Mouse (Mus musculus) layer of hippocampus, postnatal 36 days (tissue): Measurements from ENCODE around the gene Btd. TPM values are rescaled to one million over a fixed set of nuclear protein-coding genes. Genes with fewer than 3 reads are reported as not detected.
"Not testable (repeated sequence)": the region's sequence is repeated elsewhere in the genome, so short reads cannot be mapped to it uniquely, and the experiment has no call there.

Experiments used
- DNase-seq, 2 experiments: peaks; one replicate each; pipeline ENCODE4 v3.0.0; 2022
- total RNA-seq, 2 experiments: library from RNA; stranded (reverse); gene quantifications; 2 replicates each; pipeline ENCODE4 v1.2.3; 2021

Btd gene
- total RNA-seq = 10 to 100 TPM in 1 of 2 experiments, 1 to 10 TPM in 1; 9.5 to 10.9 TPM

DNA sequence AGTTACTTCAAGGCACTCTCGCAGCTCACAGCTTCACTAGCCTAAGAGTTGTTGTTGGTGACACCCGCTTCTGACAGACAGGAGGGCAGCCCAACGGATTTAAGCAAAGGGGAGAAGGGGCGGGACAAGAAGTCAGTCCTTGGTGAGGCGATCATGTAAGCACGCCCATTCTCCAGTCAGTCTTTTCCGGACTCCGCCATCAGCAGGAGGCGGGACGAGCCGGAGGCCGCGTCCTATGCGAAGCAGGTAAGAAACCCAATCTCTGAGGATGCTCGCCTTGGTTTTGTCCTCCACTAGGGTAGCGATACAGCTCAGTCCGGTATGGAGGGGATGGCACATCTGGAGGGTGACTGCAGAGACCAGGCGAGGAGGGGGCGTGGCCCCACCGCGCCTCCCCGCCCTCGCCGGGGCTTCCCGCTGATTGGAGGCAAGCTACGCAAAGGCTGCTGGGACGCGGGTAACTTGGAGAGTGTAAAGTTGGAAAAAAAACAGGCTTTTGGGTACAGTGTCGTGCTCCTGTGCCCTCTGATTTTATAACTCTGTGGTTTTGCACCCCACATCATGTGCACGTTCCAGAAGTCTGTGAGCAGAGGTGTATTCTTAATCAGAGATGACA is at the start of gene Btd, which contains the start of gene Hacl1:
Btd (plus strand) TSS at position 139 of the 616 bp plus-strand sequence.
Hacl1 (minus strand) TSS at position 397 of the 616 bp plus-strand sequence.
- DNase-seq = peak; percentile 87 to 88

DNA sequence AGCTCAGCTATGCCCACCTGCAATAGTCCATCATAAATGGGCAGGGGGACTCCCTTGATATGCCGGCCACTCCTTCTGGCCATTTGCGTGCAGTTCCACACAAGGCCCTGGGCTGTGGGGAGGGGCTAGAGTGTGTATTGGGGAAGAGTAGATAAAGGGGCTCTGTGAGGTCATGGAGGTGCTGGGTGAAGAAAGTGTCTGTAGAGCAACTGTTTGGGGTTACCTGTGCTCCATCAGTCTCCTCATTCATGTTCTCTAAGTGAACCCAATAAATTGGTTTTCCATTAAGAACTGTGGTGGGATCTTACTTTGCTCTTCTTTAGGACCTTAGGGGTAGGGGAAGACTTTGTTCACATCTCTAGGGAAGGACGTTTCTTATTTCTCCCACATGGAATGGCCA is 49.6 kb upstream of the Btd start, which contains the start of gene Colq:
Colq (minus strand) TSS at position 101 of the 400 bp plus-strand sequence.
- no peak for DNase-seq

DNA sequence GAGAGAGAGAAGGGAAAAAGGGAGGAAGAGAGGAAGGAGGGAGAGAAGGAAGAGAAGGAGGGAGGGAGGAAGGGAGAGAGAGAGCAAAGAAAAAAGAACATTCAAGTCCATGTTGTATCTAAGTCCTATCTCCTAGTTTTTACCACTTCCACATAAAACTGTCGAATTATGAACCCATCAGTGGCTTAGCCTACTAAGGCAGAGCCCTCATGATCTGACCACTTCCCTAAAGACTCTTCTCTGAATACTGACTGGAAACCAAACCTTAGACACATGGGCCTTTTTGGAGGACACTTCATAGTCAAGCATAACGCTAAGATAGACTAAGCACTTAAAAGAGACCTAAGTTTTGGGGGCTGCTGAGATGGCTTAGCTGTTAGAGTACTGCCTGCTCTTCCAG is 47.8 kb upstream of the Btd start:
- DNase-seq = no peak

DNA sequence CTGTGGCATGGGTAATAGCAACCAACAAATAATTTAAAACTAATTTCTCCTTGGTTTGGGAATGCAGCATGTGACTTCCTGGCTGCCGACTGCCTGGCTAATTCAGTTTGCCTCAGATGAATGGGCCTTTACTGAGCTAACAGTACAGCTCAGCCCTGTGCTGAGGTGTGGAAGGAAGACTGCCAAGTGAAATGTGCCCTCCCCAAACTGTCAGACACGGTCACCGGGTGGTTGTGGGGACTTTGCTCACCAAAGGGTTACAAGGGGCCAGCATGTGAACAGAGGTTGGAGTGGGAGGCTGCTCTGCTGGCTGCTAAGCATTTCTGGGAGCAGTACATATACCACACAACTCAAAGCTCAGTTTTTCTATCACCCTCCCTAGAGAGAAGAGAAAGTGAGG is 46.1 kb upstream of the Btd start:
- no peak for DNase-seq

DNA sequence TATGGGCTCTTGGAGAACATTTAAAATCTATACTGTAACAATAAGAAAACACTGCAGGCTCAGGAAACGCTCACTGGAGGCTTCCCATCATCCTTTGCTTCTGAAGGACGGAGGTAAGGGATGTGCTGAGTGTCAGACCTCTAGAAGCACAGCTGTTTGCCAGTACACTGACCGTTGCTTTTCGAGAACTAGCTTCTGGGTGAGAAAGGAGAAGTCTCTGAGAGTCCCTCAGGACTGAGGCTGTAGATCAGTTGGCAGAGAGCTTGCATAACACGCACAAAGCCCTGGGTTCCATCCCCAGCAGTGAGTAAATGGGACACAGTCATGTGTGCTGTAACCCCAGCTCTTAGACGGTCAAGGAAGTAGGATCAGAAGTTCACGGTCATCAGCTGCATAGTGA is 44.4 kb upstream of the Btd start:
- no peak for DNase-seq

DNA sequence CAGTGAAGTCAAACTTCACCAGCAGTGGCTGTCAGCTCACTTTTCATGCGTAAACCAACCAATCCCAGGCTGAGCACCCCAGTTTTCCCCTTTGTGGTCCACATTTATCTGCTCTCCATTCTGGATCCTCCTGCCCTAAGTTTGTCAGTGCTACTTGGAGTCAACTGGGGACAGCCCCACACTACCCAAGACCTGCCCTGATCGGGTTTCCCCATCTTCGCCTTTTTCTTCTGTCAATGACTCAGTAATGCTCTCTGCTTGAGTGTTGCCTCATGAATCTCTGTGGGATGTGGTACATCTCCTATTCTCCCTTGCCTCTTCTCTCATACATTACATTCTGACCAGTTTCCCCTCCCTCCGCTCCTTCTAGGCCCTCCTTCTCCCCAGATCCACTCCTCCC is 43.4 kb upstream of the Btd start:
- DNase-seq = no peak

DNA sequence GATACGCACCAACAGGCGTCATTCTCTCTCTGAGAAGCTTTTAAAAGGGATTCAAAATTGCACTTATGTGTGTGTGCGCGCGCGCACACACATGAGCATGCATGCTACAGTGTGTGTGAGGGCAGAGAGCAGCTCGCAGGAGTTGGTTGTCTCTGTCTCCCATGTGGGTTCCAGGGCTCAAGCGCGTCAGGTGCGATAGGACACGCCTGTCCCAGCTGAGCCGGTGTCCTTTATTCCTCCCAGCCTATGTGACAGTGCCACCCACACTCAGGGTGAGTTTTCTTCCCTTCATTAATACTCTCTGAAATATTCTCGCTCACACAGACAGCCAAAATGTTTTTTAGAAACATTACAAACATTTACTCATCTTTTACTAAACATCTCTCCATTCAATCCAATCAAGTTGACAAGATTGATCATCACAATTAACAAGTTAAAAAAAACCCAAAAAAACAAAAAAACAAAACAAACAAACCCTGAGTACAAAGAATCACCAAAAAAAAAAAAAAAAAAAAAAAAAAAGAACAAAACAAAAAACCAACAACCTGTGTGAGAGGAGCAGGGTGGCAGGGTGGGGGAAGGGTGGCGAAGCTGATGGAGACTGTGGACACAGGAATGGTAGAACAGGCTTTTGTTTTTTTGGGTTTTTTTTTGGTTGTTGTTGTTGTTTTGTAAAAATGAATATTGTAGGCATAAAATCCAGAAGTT is 38.8 kb upstream of the Btd start:
- DNase-seq = no peak

DNA sequence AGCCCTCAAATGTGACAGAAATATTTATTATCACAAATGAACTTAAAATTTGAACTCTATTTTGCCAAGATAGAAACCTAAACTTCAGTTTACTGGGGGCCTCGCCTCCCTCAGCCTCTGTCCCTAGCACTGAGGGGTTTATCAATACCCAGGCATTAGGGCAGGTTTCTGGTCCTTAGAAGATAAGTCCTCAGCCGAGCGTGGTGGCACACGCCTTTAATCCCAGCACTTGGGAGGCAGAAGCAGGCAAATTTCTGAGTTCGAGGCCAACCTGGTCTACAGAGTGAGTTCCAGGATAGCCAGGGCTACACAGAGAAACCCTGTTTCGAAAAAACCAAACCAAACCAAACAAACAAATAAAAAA is 38.2 kb upstream of the Btd start:
- DNase-seq = not testable (repeated sequence)

DNA sequence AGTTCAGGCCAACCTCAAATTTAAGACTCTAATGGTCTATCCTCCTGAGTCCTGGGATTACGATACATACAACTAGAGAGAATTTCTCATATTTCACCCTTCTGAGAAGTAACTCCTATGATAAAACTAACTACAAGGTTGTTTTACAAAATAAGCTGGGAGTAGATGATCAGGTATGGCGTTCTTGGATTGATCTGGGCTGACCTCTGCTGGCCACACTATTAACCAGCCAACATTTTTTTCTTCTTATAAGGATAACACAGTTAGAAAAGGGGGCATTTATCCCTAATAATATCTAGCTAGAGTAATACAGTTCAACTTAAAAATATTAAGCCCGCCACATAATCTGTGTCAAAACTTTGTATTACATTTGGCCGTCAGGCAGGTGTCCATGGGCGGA is 35.9 kb upstream of the Btd start:
- no peak for DNase-seq

DNA sequence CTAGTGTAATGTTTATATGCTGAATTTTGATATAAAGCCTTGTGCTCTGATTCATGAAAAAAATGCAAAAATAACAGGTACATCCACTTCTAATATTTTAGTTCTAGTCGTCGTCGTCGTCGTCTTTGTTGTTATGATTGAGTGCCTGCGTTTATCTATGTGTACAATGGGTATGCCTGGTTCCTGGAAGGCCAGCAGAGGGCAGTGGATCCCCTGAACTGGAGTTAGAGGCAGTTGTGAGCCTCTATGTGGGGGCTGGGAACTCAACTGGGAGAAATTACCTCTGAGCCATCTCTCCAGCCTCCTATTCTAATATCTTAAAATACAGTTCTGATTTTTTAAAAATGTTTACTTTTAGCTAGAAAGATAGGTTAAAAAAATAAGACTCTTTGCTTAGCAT is 35.3 kb upstream of the Btd start:
- DNase-seq = no peak

DNA sequence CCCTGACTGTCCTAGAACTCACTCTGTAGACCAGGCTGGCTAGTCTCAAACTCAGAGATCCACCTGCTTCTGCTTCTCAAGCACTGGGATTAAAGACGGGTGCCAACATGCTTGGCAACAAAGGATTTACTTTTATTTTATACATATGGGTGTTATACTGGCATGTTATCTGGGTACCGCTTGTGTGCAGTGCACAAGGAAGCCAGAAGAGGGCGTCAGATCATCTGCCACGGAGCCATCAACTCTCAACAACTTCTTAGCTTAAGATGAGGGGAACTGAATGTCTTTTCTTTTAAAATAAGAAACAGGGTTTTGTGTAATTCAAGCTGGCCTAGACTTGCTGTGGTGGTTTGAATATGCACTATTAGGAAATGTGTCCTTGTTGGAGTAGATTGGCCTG is 28.8 kb upstream of the Btd start:
- DNase-seq = no peak

DNA sequence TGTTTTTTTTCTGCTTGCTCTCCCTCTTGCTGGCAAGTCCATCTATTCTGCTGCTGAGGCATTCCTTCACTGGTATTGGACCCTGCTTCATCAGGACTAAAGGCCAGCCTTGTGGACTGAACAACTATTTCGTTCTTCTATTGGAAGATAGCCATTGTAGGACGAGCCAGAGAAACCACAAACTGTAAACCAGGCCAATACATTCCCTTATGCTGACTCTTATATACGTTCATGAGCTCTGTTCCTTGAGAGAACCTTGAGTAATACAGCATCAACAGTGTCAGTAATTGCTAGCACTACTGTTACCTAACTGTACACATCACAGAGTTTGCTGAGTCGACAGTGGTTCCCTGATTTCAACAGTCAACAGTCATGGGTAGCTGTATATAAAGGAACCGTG is 27.2 kb upstream of the Btd start:
- DNase-seq = no peak

DNA sequence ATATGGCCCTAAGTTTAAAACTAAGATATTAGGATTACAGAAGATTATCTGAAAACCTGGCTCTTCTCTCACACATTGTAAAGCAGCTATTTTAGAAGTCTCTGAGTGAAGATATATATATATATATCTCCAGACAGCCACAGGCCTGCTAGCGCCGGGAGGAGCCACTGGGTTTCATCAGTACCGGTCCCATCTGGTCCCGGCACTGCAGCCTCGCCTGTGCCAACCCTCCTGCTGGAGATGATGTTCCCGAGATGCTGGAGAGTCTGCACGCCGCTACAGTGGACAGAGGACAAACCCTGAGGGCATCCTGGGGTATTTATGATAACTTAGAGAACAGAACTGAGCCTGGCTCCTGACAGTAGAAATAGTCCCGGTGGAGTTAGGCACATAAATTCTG is 23.6 kb upstream of the Btd start:
- peak in 1 of 2 experiments; percentile 3 for DNase-seq

DNA sequence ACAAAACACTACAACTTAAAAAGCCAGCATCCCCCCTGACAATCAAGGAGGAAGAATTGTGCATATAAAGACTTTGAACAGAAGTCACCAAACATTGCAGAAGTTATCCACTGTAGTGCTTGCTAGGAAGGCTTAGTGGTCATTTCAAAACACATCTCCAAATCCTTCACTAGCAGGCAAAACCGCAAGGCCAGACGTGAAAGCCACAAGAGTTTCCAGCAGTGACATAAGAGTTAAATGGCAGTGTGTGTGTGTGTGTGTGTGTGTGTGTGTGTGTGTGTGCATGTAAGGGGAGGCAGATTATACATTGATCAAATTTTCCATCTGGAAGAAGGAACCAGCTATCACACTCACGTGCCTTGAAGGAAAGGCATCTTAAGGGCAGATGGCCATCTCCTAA is 22.8 kb upstream of the Btd start:
- no peak for DNase-seq

DNA sequence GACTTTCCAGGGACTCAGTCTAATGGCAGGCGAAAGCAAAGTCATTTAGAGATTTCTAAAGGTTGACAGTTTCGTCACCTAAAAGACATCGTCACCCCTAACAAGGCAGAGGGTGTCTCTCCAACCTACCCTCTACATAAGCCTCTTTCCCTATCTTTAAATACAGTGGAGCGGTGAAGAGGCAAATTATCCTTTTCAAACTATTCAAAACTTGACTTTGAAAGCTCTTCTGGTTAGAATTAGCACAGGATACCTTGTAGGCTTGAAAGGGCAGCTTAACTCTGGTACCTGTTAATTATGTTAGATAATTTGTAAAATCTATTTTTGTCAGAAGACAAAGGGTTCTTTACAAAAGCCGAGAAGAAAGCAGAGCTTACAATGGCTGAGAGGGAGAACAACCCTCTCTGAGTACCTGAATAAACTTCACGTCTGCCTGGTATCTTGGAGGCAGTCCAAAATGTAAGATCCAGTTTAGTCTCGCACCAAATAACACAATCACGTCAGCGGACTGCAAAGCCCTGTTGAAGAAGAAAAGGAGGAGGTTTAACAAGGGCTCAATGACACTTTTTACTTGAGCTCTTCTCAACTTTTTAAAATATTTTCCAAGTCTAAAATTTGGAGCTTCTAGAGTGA is 20.1 kb upstream of the Btd start:
- DNase-seq = no peak

DNA sequence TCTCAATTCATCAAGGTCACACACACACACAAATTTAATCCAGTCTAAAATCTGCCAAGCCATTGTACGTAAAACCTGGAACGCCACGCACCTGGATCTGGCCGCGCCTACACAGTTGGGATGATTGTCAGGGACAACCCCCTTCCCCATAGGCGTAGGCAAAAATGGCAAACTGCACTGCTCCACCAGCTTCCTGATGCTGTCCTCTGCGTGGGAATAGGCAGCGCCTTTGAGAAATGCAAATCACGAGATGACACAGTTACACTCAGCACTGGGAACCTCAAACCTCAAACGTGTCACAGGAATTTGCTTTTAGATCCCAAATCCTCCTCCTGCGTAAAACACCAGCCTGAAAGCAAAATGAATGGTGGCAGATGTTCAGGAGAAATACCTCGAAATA is 18.1 kb upstream of the Btd start:
- no peak for DNase-seq

DNA sequence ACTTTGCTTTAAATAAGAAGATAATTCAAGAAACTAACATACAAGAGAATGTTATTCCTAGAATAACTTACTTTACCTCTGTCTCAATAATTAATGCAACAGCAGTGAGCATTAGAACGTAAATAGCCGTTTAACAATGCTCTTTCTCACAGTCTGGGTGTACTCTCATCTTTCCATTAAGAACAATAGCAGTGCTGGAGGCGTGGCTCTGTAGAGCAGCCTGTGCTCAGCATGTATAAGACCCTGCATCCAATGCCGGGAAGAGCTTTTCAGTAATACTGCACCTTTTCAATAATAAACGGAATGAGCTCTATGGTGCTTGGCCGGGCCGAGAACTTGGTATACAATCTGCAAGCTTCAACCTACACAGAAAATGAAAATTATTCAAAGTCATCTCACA is 10.2 kb upstream of the Btd start:
- no peak for DNase-seq

DNA sequence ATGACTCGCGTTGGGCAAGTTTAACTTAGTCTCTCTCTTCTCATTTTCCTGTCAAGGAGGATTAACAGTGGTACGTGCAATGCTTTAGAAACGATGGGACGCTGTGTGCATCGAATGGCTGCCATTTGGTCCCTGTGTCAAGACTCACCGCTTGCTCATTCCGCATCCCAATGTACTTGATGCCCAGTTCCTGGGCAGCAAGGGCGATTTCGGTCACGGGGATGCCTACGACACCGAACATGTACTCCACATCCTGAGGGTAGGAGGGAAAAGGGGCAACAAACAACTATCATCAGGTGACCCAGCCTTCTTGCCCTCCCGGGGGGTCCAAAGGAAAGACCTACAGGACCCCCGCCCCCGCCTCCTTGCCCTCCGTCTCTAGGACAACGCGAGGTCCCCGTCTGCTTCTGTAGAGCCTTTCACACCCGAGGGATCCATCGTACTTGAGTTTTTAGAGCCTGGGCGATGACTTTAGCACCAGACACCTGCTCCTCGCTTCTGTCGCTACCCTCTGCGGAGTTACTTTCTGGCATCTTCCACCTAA is 410 bp upstream of the Btd start, which contains the start of gene Gm49387:
Gm49387 (minus strand) TSS at position 533 of the 544 bp plus-strand sequence.
- no peak for DNase-seq

DNA sequence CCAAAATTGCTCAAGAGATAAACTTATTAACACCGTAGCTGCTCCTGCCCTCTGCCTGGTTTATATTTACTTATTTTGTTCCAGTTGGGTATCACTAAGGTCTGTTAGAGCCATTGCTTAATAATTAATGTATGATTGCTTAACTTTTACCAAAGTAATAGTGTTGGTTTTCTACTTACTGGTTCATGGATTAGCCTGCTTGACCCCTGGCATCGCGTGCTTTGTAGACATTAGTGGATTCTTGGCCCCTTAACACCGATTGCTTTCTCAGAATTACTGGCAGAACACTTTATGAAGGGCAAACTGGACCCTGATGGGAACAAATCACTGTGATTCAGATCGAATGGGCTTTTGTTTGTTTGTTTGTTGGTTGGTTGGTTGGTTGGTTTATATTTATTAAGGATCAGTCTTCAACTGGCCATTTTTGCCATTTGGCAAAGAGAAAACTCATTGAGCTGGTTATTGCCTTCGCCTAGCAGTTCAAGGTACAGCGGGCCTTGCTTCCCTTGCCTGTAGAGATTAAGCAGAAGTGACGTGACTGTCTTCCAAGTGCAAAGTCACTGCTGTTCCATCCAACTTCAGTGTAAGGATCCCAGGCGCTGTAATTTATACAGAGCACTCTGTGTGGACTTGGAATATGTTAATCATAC is 803 bp downstream of the Btd start:
- no peak for DNase-seq

DNA sequence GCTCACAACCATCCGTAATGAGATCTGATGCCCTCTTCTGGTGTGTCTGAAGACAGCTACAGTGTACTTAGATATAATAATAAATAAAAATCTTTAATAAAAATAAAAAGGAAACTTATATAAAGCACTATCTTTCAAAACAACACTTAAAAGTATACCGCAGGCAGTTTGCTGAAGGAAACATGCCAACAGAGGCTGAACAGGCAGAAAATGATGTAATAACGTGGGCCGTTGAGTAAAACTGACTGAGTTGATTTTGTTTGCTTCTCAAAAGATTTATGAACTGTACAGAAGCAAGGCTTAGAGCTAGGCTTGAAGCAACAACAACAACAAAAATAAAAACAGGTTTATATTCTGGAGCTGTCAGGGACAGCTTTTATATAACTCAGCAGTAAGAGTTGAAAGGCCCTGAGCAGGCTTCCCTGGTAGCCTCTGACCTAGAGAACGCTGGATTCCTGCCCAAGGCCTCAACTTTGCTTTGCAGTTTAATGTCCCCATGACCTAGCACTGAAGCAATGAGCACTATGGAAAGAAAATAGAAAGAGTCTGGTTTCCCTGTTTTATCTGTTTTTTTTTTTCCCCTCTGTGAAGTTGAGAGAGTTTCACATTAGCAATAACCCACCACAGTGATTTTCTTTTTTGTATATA is 3.5 kb downstream of the Btd start:
- DNase-seq = no peak

DNA sequence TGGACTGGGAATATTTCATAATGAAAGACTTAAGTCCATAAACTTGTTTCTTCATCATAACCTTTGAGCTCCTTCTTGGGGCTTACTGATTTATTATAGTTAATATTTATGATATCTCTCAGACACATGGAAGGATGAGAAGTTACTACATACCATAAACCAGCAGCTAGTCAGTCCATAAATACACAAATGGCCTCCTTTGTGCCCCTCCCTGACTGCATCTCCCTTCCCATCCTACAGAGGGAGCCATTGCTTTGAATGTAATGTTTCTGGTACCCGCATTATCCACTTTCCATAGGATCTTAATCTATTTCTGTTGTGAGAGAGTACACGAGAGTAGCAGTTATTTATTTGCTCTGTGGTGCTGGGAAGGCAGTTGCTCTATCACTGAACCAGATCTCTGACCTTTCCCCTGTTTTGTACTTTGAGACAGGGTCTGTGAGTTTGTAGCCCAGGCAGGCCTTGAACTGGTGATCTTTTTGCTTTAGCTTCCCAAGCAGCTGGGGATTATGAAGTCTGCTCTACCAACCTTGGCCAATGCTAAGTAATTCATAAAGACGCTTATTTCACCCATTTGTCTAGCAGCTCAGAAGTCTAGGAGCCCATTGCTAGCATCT is 4.2 kb downstream of the Btd start:
- no peak for DNase-seq

DNA sequence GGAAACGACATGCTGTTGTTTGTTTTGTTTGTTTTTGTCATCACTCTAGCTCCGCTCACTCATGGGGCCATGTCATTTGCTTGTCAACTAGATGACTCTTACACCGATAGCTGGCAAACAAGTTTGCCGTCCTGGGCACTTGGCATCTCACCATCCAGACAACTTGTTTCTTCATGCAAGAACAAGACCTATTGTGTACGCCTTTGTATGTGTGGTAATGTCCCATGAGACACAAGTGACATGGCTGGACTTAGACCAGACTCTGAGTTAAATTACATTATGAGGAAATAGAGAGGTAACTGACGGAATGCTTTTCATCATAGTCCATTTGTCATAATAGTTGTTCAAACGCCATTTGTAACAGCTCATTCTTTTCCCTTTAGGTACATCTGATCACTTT is 5.1 kb downstream of the Btd start:
- no peak for DNase-seq
